Comparison of ENCODE assay signal across 11 mouse cellular contexts in the genomic region with DNA sequence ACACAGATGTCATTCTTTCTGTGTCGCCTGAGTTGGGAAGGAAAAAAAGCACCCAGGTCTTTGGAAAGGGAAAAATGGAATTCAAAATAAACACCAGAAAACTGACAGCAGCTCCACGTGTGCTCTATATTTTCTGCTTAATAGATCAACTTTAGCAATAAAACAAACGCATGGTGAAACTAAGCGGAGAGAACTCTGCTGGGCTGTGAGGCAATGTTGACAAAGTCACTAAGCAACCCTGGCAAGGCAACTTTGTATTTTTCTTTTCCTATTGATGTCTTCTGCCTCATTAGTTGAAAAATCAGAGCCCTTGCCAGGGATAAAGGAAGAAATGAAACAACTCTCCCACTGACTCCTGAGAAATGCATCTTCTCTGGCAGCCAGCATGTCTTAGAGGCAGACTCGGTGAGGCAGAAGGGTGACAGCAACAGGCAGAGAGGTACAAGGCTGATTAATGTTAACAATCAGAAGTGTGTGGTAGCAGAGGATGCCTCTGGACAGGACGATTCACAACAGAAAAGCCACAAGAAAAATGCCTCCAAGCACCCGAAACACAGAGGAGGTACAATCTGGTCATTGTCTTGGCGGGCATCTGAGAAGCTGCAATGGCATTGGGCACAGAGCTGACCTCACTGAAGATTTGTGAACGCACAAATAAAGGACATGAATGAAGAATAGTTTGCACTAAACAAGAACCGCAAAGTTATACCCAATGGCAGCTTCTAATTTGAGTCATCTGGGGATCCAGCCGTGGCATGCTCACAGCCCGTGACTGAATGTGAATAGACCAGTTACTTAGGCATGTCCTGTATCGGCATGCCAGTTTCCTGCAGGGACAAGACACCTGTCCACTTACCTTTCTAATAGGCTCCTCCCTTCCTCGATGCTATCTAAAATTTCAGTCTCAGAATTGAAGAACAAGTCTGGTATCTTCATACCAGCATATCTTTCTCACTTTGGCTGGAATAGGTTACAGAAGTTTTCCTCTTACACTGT.
DNase-seq lines count a peak whose midpoint lies in the region; ATAC-seq and TF ChIP-seq lines count a peak whose summit lies in the region.
"Had no signal": no experiment of that assay in that cellular context is flagged by ENCODE, and none has a peak within 500 bp of the region (broad histone marks: within the 10 kb centered on the region; RNA-seq: fewer than 3 reads in every experiment).

No protein-coding gene starts in this region.

- peak; percentile 40 for ATAC-seq in forebrain, postnatal 0 days
- ATAC-seq in forebrain, embryonic 12.5 days (ENCODE audit: low FRiP score): no peak
- peak; percentile 68 for ATAC-seq in liver, postnatal 0 days
- ATAC-seq in liver, embryonic 12.5 days: no peak
- ATAC-seq in embryonic facial prominence, embryonic 15.5 days (ENCODE audit: insufficient number of reproducible peaks, low FRiP score, low TSS enrichment, low read depth): no peak
- ATAC-seq in kidney, embryonic 14.5 days (ENCODE audit: low FRiP score, low TSS enrichment): no peak

- no peak overlapping the region for H3K27ac ChIP-seq in forebrain, postnatal 0 days (ENCODE audit: low read depth, low read length)
- H3K27ac ChIP-seq in forebrain, embryonic 12.5 days: no peak overlapping the region
- H3K27ac ChIP-seq in liver, postnatal 0 days (ENCODE audit: low read depth): peak overlapping the region; percentile 75
- no peak overlapping the region for H3K27ac ChIP-seq in liver, embryonic 12.5 days
- H3K27ac ChIP-seq in embryonic facial prominence, embryonic 15.5 days (replicated peaks): 0 out of 2 replicates have a peak overlapping the region, but pooled peaks have one; percentile 22
- H3K27ac ChIP-seq in kidney, embryonic 14.5 days (ENCODE audit: low read depth, low read length): no peak overlapping the region

- WGBS in forebrain, postnatal 0 days: 59% methylated on average over 14 of the region's 14 CpGs
- 80% methylated on average over 14 of the region's 14 CpGs for WGBS in forebrain, embryonic 12.5 days
- 73% methylated on average over 14 of the region's 14 CpGs for WGBS in liver, postnatal 0 days (ENCODE audit: insufficient replicate concordance)
- 70% methylated on average over 14 of the region's 14 CpGs for WGBS in liver, embryonic 12.5 days (ENCODE audit: insufficient replicate concordance)
- 48% methylated on average over 14 of the region's 14 CpGs for WGBS in embryonic facial prominence, embryonic 15.5 days
- WGBS in kidney, embryonic 14.5 days: 76% methylated on average over 14 of the region's 14 CpGs

- no peak for TF ChIP-seq CTCF in forebrain, postnatal 0 days (IDR thresholded peaks at IDR 0.05; ENCODE audit: low read depth)
- TF ChIP-seq CTCF in liver, postnatal 0 days (IDR thresholded peaks at IDR 0.05; ENCODE audit: low read depth): no peak

- no peaks in the 10 kb centered on the region for H3K4me1 ChIP-seq in forebrain, postnatal 0 days (ENCODE audit: insufficient read depth)
- no peaks in the 10 kb centered on the region for H3K4me1 ChIP-seq in forebrain, embryonic 12.5 days
- peaks cover 7% of the 10 kb centered on the region; the same call in 1 of the 2 replicates for H3K4me1 ChIP-seq in liver, postnatal 0 days (ENCODE audit: insufficient read depth)
- no peaks in the 10 kb centered on the region; the same call in 1 of the 2 replicates for H3K4me1 ChIP-seq in liver, embryonic 12.5 days
- 0 out of 2 replicates have a peak, but pooled peaks cover 11% of the 10 kb centered on the region for H3K4me1 ChIP-seq in embryonic facial prominence, embryonic 15.5 days
- no peaks in the 10 kb centered on the region for H3K4me1 ChIP-seq in kidney, embryonic 14.5 days (ENCODE audit: control insufficient read depth, insufficient read depth, low read length)

- H3K4me3 ChIP-seq in forebrain, postnatal 0 days (ENCODE audit: low read depth, low read length): no peak overlapping the region
- H3K4me3 ChIP-seq in forebrain, embryonic 12.5 days (replicated peaks): no peak overlapping the region
- no peak overlapping the region for H3K4me3 ChIP-seq in liver, postnatal 0 days (ENCODE audit: low read depth, low read length)
- no peak overlapping the region for H3K4me3 ChIP-seq in liver, embryonic 12.5 days
- H3K4me3 ChIP-seq in embryonic facial prominence, embryonic 15.5 days (replicated peaks): no peak overlapping the region
- no peak overlapping the region for H3K4me3 ChIP-seq in kidney, embryonic 14.5 days (ENCODE audit: low read length)

- no peaks in the 10 kb centered on the region for H3K9me3 ChIP-seq in forebrain, postnatal 0 days (ENCODE audit: low read length)
- no peaks in the 10 kb centered on the region for H3K9me3 ChIP-seq in forebrain, embryonic 12.5 days
- no peaks in the 10 kb centered on the region for H3K9me3 ChIP-seq in liver, postnatal 0 days (ENCODE audit: low read length)
- H3K9me3 ChIP-seq in liver, embryonic 12.5 days (replicated peaks): no peaks in the 10 kb centered on the region
- H3K9me3 ChIP-seq in embryonic facial prominence, embryonic 15.5 days (replicated peaks): no peaks in the 10 kb centered on the region
- no peaks in the 10 kb centered on the region for H3K9me3 ChIP-seq in kidney, embryonic 14.5 days (ENCODE audit: control insufficient read depth, low read length)

- H3K27me3 ChIP-seq in forebrain, postnatal 0 days (ENCODE audit: insufficient read depth, low read length): no peaks in the 10 kb centered on the region
- H3K27me3 ChIP-seq in forebrain, embryonic 12.5 days: no peaks in the 10 kb centered on the region
- no peaks in the 10 kb centered on the region for H3K27me3 ChIP-seq in liver, postnatal 0 days (ENCODE audit: insufficient read depth, low read length)
- no peaks in the 10 kb centered on the region for H3K27me3 ChIP-seq in liver, embryonic 12.5 days (replicated peaks)
- H3K27me3 ChIP-seq in embryonic facial prominence, embryonic 15.5 days: no peaks in the 10 kb centered on the region
- H3K27me3 ChIP-seq in kidney, embryonic 14.5 days (ENCODE audit: control insufficient read depth, insufficient read depth, low read length): no peaks in the 10 kb centered on the region

- H3K9ac ChIP-seq in forebrain, postnatal 0 days: no peak overlapping the region
- H3K9ac ChIP-seq in forebrain, embryonic 12.5 days: no peak overlapping the region
- no peak overlapping the region for H3K9ac ChIP-seq in liver, postnatal 0 days (replicated peaks)
- no peak overlapping the region for H3K9ac ChIP-seq in liver, embryonic 12.5 days
- H3K9ac ChIP-seq in embryonic facial prominence, embryonic 15.5 days: no peak overlapping the region
- H3K9ac ChIP-seq in kidney, embryonic 14.5 days (ENCODE audit: low read depth, low read length): no peak overlapping the region

- H3K4me2 ChIP-seq in forebrain, postnatal 0 days (ENCODE audit: low read depth): no peak overlapping the region
- H3K4me2 ChIP-seq in forebrain, embryonic 12.5 days: no peak overlapping the region
- H3K4me2 ChIP-seq in liver, postnatal 0 days (ENCODE audit: low read depth, low read length): no peak overlapping the region
- H3K4me2 ChIP-seq in liver, embryonic 12.5 days: no peak overlapping the region
- H3K4me2 ChIP-seq in embryonic facial prominence, embryonic 15.5 days (replicated peaks): no peak overlapping the region
- no peak overlapping the region for H3K4me2 ChIP-seq in kidney, embryonic 14.5 days (replicated peaks; ENCODE audit: low read depth, low read length)

- TF ChIP-seq EP300 in liver, postnatal 0 days (IDR thresholded peaks at IDR 0.05; ENCODE audit: low read depth): no peak

- DNase-seq in forebrain, postnatal 0 days: peak; percentile 14
- peak; percentile 41 for DNase-seq in liver, postnatal 0 days
- peak; percentile 44 to 52 for DNase-seq in lung, postnatal 4 days
- DNase-seq in kidney, adult 8-10 months: no peak
- DNase-seq: heart, postnatal 14 days; kidney, adult 2 months; spleen, adult 18-20 months had no signal

- H3K36me3 ChIP-seq in forebrain, postnatal 0 days (ENCODE audit: insufficient read depth): no peaks in the 10 kb centered on the region
- H3K36me3 ChIP-seq in forebrain, embryonic 12.5 days (replicated peaks): no peaks in the 10 kb centered on the region
- H3K36me3 ChIP-seq in liver, postnatal 0 days (replicated peaks; ENCODE audit: insufficient read depth, low read length): no peaks in the 10 kb centered on the region
- H3K36me3 ChIP-seq in liver, embryonic 12.5 days: no peaks in the 10 kb centered on the region
- no peaks in the 10 kb centered on the region for H3K36me3 ChIP-seq in embryonic facial prominence, embryonic 15.5 days
- no peaks in the 10 kb centered on the region for H3K36me3 ChIP-seq in kidney, embryonic 14.5 days (ENCODE audit: control insufficient read depth, insufficient read depth, low read length)

Comparison
In these comparisons a context has a peak if more than half of its experiments do, and no peak if none do; other contexts are left out.
1. ATAC-seq: peak in forebrain, postnatal 0 days (single experiment) and liver, postnatal 0 days (single experiment); none in forebrain, embryonic 12.5 days (single experiment), liver, embryonic 12.5 days (single experiment), embryonic facial prominence, embryonic 15.5 days (single experiment) and kidney, embryonic 14.5 days (single experiment).
2. H3K27ac ChIP-seq: peak in liver, postnatal 0 days (single experiment) and embryonic facial prominence, embryonic 15.5 days (single experiment); none in forebrain, postnatal 0 days (single experiment), forebrain, embryonic 12.5 days (single experiment), liver, embryonic 12.5 days (single experiment) and kidney, embryonic 14.5 days (single experiment).
3. DNase-seq: peak in forebrain, postnatal 0 days (single experiment), liver, postnatal 0 days (single experiment) and lung, postnatal 4 days (2 of 2); none in kidney, adult 8-10 months (0 of 2).